Mouse (Mus musculus) G1E (cell line): ENCODE measurements around the gene Alkbh5. TPM values are rescaled to one million over a fixed set of nuclear protein-coding genes. Genes with fewer than 3 reads are reported as not detected.

Source experiments
- ATAC-seq: 2 replicates; pipeline ENCODE4 v1.8.0; 2016; ENCODE audit warnings: mild to moderate bottlenecking; ENCODE audit not compliant: insufficient number of reproducible peaks, poor library complexity, low FRiP score, severe bottlenecking; ENCODE audit errors: extremely low read depth
- DNase-seq: peaks from one replicate; pipeline ENCODE4 v3.0.0; 2012; ENCODE audit warnings: low spot score
- H3K27me3 ChIP-seq: 2 replicates; pipeline ENCODE4 v1.6.1; 2012; ENCODE audit warnings: mild to moderate bottlenecking, low read length, inconsistent platforms; ENCODE audit not compliant: insufficient read depth
- H3K36me3 ChIP-seq: replicated peaks from 2 replicates; pipeline ENCODE3; 2012; ENCODE audit warnings: mild to moderate bottlenecking, inconsistent platforms
- H3K4me1 ChIP-seq: 2 replicates; pipeline ENCODE4 v1.6.1; 2012; ENCODE audit warnings: low read depth, low read length, inconsistent platforms, mixed read lengths; ENCODE audit not compliant: insufficient read depth
- H3K4me3 ChIP-seq: 2 replicates; pipeline ENCODE4 v1.5.1; 2012; ENCODE audit warnings: low read depth, mild to moderate bottlenecking, inconsistent platforms, low read length, moderate library complexity, mixed read lengths
- H3K9me3 ChIP-seq: replicated peaks from 2 replicates; pipeline ENCODE4 v1.6.1; 2012; ENCODE audit warnings: inconsistent platforms
- CTCF ChIP-seq: IDR thresholded peaks from 2 replicates; pipeline ENCODE4 v1.5.1; 2012; ENCODE audit warnings: low read depth, low read length, inconsistent platforms, mixed read lengths
- GATA1 ChIP-seq: IDR thresholded peaks from 2 replicates; pipeline ENCODE4 v1.6.1; 2012; ENCODE audit warnings: borderline replicate concordance, low read length, inconsistent platforms, mixed read lengths
- GATA2 ChIP-seq: IDR thresholded peaks from 2 replicates; pipeline ENCODE4 v1.6.1; 2012; ENCODE audit warnings: low read depth, low read length, inconsistent platforms, borderline replicate concordance
- POLR2AphosphoS5 ChIP-seq: IDR thresholded peaks from 2 replicates; pipeline ENCODE4 v1.6.1; 2012; ENCODE audit warnings: low read depth, low read length, inconsistent platforms; ENCODE audit not compliant: insufficient replicate concordance
- TAL1 ChIP-seq: conservative IDR thresholded peaks from 2 replicates; pipeline ENCODE4 v1.6.1; 2012; ENCODE audit warnings: low read depth, low read length, inconsistent platforms, mixed read lengths
- polyA plus RNA-seq: library from polyadenylated mRNA; stranded (reverse); fragments of >175 nt; gene quantifications from 2 replicates; pipeline ENCODE4 v1.2.3, GENCODE M21; 2012
- total RNA-seq, 2 experiments: library from RNA; stranded (forward) in 1 of 2; stranded (reverse) in 1 of 2; fragments of 200-1000 nt in 1 of 2; fragments of >200 nt in 1 of 2; fragmentation: Nextera tagmentation in 1 of 2; gene quantifications; 2 replicates each; pipeline ENCODE4 v1.2.3; 2014 to 2017

Alkbh5 gene
- total and polyA plus RNA-seq, 3 experiments = 33.8 to 97.2 (median 43.5) TPM

- Histone ChIP-seq H3K4me3 (no peak overlapping the region; the same call in 1 of the 2 replicates), H3K27me3 (peaks cover 20% of the 10 kb centered on the region), H3K36me3 (peaks cover 19% of the 10 kb centered on the region), H3K4me1 (peaks cover 31% of the 10 kb centered on the region), H3K9me3 (no peaks in the 10 kb centered on the region)
- TF ChIP-seq TAL1 (no peak), POLR2AphosphoS5 (no peak), GATA2 (no peak), GATA1 (no peak), CTCF (no peak)
- ATAC-seq = no peak
- no peak for DNase-seq
These were observed 505 bp upstream of the Alkbh5 start for GRCm38 (mm10) chr11:60535676-60536075.

GRCm38 (mm10) chr11:60536859-60537467 is 782 bp downstream of the Alkbh5 start:
- H3K36me3 ChIP-seq = peaks cover 29% of the 10 kb centered on the region
- peak overlapping the region; percentile 96 for H3K4me3 ChIP-seq
- TF ChIP-seq GATA2 (no peak), CTCF (no peak), TAL1 (no peak), POLR2AphosphoS5 (no peak), GATA1 (no peak)
- H3K27me3 ChIP-seq = peaks cover 12% of the 10 kb centered on the region
- DNase-seq = peak; percentile 85
- no peaks in the 10 kb centered on the region for H3K9me3 ChIP-seq
- no peak for ATAC-seq
- peaks cover 38% of the 10 kb centered on the region for H3K4me1 ChIP-seq

- Histone ChIP-seq H3K9me3 (no peaks in the 10 kb centered on the region), H3K36me3 (peaks cover 35% of the 10 kb centered on the region), H3K27me3 (peaks cover 9% of the 10 kb centered on the region), H3K4me1 (peaks cover 44% of the 10 kb centered on the region), H3K4me3 (peak overlapping the region; percentile 96)
- peak; percentile 94 for DNase-seq
- TF ChIP-seq TAL1 = no peak
- no peak for TF ChIP-seq GATA1
- no peak for TF ChIP-seq CTCF
- no peak for TF ChIP-seq GATA2
- no peak for TF ChIP-seq POLR2AphosphoS5
- peak; percentile 86 for ATAC-seq
These were observed 1.5 kb downstream of the Alkbh5 start for GRCm38 (mm10) chr11:60537468-60538347.

GRCm38 (mm10) chr11:60538371-60539281 is 2.4 kb downstream of the Alkbh5 start:
- peaks cover 3% of the 10 kb centered on the region for H3K27me3 ChIP-seq
- no peaks in the 10 kb centered on the region for H3K9me3 ChIP-seq
- no peak for ATAC-seq
- peaks cover 51% of the 10 kb centered on the region for H3K4me1 ChIP-seq
- peak; percentile 34 for DNase-seq
- H3K4me3 ChIP-seq = peak overlapping the region; percentile 96
- TF ChIP-seq GATA2 = no peak
- TF ChIP-seq POLR2AphosphoS5 = no peak
- TF ChIP-seq CTCF = no peak
- TF ChIP-seq GATA1 = no peak
- no peak for TF ChIP-seq TAL1
- H3K36me3 ChIP-seq = peaks cover 40% of the 10 kb centered on the region

GRCm38 (mm10) chr11:60539540-60539939 is 3.4 kb downstream of the Alkbh5 start:
- DNase-seq (no peak), ATAC-seq (no peak)
- Histone ChIP-seq H3K9me3 (no peaks in the 10 kb centered on the region), H3K36me3 (peaks cover 48% of the 10 kb centered on the region), H3K4me3 (peak overlapping the region; percentile 96), H3K27me3 (no peaks in the 10 kb centered on the region), H3K4me1 (peaks cover 59% of the 10 kb centered on the region)
- no peak for TF ChIP-seq GATA1
- TF ChIP-seq CTCF = no peak
- no peak for TF ChIP-seq POLR2AphosphoS5
- no peak for TF ChIP-seq TAL1
- no peak for TF ChIP-seq GATA2
